Mouse (Mus musculus) E14TG2a.4 (cell line): ENCODE results near the gene Gm20388.

ENCODE experiments used
- CTCF ChIP-seq: conservative IDR thresholded peaks from 2 replicates; pipeline ENCODE4 v1.5.1; 2014; ENCODE audit warnings: low read length
- NANOG ChIP-seq: IDR thresholded peaks from 2 replicates; pipeline ENCODE4 v1.6.1; 2014; ENCODE audit warnings: borderline replicate concordance, low read length, mixed read lengths
- POU5F1 ChIP-seq: IDR thresholded peaks from 2 replicates; pipeline ENCODE4 v1.6.1; 2014; ENCODE audit warnings: low read length, borderline replicate concordance

GRCm38 (mm10) chr8:121213651-121214050 is 1303.0 kb downstream of the Gm20388 start:
- no peak for TF ChIP-seq CTCF
- TF ChIP-seq NANOG, result no peak
- TF ChIP-seq POU5F1, result no peak
